Mouse (Mus musculus) lung, embryonic 15.5 days (tissue): ENCODE results near the gene Cemip2. TPM values are rescaled to one million over a fixed set of nuclear protein-coding genes. Genes with fewer than 3 reads are reported as not detected.

Experiments used
- ATAC-seq: fragments of 200-750 bp; cut with Nextera tagmentation; 2 replicates; pipeline ENCODE4 v1.8.0; 2017; ENCODE audit warnings: moderate number of reproducible peaks, borderline replicate concordance; ENCODE audit not compliant: low FRiP score, low TSS enrichment; ENCODE audit errors: extremely low read depth
- H3K27ac ChIP-seq: fragments of 300-500 bp; sonication (generic); 2 replicates; pipeline ENCODE4 v1.5.1; 2015; ENCODE audit warnings: moderate library complexity, mild to moderate bottlenecking, inconsistent platforms
- H3K27me3 ChIP-seq: fragments of 300-500 bp; sonication (generic); 2 replicates; pipeline ENCODE4 v1.6.1; 2015; ENCODE audit warnings: inconsistent platforms
- H3K36me3 ChIP-seq: fragments of 300-500 bp; sonication (generic); 2 replicates; pipeline ENCODE4 v1.6.1; 2015; ENCODE audit warnings: inconsistent platforms
- H3K4me1 ChIP-seq: fragments of 300-500 bp; sonication (generic); 2 replicates; pipeline ENCODE4 v1.6.1; 2015; ENCODE audit warnings: inconsistent platforms
- H3K4me2 ChIP-seq: fragments of 300-500 bp; sonication (generic); 2 replicates; pipeline ENCODE4 v1.6.1; 2015; ENCODE audit warnings: inconsistent platforms, mild to moderate bottlenecking, moderate library complexity
- H3K4me3 ChIP-seq: fragments of 300-500 bp; sonication (generic); 2 replicates; pipeline ENCODE4 v1.5.1; 2015; ENCODE audit warnings: mild to moderate bottlenecking, inconsistent platforms
- H3K9ac ChIP-seq: fragments of 300-500 bp; sonication (generic); 2 replicates; pipeline ENCODE4 v1.6.1; 2015; ENCODE audit warnings: inconsistent platforms
- H3K9me3 ChIP-seq: fragments of 300-500 bp; sonication (generic); 2 replicates; pipeline ENCODE4 v1.6.1; 2016; ENCODE audit warnings: inconsistent platforms
- WGBS: fragments of 180-500 bp; shearing (Covaris S2); methylation state at CpG from one replicate; pipeline ENCODE4 v1.1.7; 2015; 5-methylcytosine and 5-hydroxymethylcytosine counted together
- polyA plus RNA-seq: library from polyadenylated mRNA; unstranded; fragments of >200 nt; fragmentation: Nextera tagmentation; extraction: Ambion mirVana; gene quantifications from 2 replicates; pipeline ENCODE4 v1.2.1, GENCODE M21; 2015

Gene Cemip2
- polyA plus RNA-seq, 1 experiment from 2014 or later, result 32.3 TPM

DNA sequence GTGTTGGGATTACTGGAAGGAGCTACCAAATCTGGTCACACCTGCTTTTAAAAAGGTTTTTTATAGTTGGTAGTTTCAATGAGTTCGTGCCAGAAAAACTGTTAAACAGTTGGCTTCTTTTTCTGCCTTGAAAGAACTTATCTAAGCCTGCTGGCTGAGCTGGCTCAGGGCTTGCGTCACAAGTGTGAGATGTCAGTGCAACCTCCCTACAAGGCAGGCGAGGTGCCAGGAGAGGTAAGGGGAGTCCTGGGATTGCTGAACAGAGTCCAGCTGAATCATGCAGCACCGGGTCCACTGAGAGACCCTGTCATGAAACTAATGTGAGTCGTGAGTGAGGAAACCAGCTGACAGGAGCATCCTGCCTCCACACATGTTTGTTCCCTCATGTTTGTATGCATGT is 41.4 kb downstream of the Cemip2 start:
- 61% methylated on average over 5 of the region's 5 CpGs for WGBS
- Histone ChIP-seq H3K9me3 (no peaks in the 10 kb centered on the region), H3K27me3 (no peaks in the 10 kb centered on the region), H3K4me2 (no peak overlapping the region), H3K36me3 (peaks cover 40% of the 10 kb centered on the region), H3K27ac (no peak overlapping the region), H3K9ac (no peak overlapping the region), H3K4me3 (no peak overlapping the region), H3K4me1 (no peaks in the 10 kb centered on the region; the same call in 1 of the 2 replicates)
- no peak for ATAC-seq

DNA sequence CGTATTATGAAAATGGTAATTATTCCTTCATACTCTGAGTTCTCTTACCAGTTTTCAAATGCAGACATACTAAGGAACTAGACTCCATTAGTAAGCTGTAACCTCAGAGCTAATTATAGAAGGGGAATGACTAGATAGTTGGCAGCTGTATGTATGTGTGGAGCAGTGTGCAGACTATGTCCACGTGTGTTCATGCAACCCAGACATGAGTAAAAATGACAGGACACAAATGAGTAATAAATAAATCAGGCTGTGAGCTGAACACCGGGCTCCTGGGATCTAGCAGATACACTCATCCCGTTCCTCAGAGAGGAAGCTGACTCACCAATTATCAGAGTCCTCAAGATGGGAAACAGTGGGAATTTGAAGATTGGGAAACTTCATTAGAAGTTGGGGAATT is 42.0 kb downstream of the Cemip2 start:
- Histone ChIP-seq H3K36me3 (peaks cover 43% of the 10 kb centered on the region), H3K4me2 (no peak overlapping the region), H3K9me3 (no peaks in the 10 kb centered on the region), H3K4me3 (no peak overlapping the region), H3K9ac (no peak overlapping the region), H3K27ac (no peak overlapping the region), H3K4me1 (no peaks in the 10 kb centered on the region; the same call in 1 of the 2 replicates), H3K27me3 (no peaks in the 10 kb centered on the region)
- WGBS, result 59% methylated on average over 4 of the region's 4 CpGs
- no peak for ATAC-seq

DNA sequence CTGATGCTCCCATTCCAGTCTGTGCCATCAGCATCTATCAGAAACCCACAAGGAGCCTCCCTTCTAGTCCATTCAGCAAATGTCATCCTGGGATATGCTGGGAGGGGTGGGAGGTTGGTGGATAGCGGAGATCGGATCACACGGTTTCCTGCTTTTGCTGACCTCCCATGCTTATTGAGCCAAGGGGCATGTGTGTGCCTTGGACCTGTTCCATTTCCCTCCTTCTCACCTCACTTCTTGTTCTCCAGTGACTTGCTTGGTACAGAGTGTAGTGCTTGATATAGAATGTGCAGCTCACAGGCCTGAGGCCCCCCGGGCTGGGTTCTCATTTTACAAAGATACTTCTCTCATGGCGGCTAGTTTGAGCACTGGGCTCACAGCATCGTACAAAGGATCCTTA is 43.7 kb downstream of the Cemip2 start:
- H3K4me2 ChIP-seq, result no peak overlapping the region

DNA sequence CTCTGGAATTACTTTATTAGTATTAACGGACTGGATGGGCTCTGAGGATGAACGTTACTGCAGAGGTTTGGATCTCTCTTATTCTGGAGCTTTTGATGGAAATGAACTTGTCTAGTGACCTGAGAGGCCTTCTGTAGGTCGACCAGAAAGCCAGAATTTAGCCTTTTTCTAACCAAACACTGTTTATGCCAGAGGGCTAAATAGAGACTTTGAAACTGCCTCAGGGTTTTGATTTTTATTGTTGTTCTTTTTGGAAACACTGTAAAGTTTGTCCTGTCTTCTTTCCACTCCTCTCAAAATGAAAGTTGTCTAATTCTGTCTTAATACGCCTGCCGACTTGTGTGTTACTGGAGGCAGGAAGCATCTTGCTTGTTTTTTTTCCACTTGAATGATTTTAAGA is 46.0 kb downstream of the Cemip2 start:
- H3K9me3 ChIP-seq, result no peaks in the 10 kb centered on the region
- no peak overlapping the region for H3K27ac ChIP-seq
- no peaks in the 10 kb centered on the region for H3K27me3 ChIP-seq
- no peak for ATAC-seq
- H3K36me3 ChIP-seq, result peaks cover 33% of the 10 kb centered on the region; the same call in 1 of the 2 replicates
- no peak overlapping the region for H3K9ac ChIP-seq
- no peak overlapping the region for H3K4me2 ChIP-seq
- H3K4me3 ChIP-seq, result no peak overlapping the region
- peaks cover 7% of the 10 kb centered on the region for H3K4me1 ChIP-seq
- 89% methylated on average over 5 of the region's 5 CpGs for WGBS

More for the DNA sequence above, 43.7 kb downstream of the Cemip2 start:
- 61% methylated on average over 6 of the region's 6 CpGs for WGBS
- Histone ChIP-seq H3K27me3 (no peaks in the 10 kb centered on the region), H3K9ac (no peak overlapping the region), H3K4me3 (no peak overlapping the region), H3K27ac (no peak overlapping the region), H3K36me3 (peaks cover 38% of the 10 kb centered on the region), H3K4me1 (no peaks in the 10 kb centered on the region; the same call in 1 of the 2 replicates), H3K9me3 (no peaks in the 10 kb centered on the region)
- no peak for ATAC-seq

DNA sequence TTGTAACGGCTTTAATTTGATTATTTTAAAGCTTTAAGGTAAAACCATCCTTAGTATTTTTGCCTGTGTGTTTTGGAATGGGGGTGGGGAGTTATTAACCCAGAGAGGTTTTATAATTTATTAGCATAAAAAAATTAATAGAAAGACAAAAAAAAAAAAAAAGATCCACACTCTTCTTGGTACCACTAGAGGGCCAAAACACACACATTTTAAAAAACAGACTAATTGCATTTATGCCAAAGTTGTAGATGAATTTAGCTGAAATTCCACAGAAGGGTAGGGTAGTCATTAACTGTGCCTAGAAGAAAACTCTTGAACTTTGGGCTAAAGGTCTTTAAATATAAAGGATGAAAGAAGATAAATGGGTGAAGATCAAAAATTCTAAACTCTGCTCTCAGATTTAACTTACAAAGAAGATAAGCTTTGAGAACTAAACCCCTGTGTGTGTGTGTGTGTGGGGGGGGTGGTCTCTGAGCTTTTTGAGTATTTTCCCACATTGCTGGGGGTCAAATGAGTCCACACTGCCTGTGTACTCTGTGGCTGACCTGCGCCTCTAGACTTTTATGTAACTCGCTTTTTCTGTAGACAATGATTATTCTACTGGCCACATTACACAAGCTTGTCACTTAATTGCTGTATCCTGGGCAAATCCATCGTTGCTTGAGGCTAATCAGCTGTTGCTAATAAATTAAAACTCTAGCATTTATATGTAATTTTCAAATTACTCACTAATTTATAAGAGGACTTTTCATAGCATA is 47.2 kb downstream of the Cemip2 start:
- Histone ChIP-seq H3K9ac (no peak overlapping the region), H3K4me2 (no peak overlapping the region), H3K36me3 (peaks cover 36% of the 10 kb centered on the region), H3K27ac (no peak overlapping the region), H3K9me3 (no peaks in the 10 kb centered on the region), H3K4me3 (no peak overlapping the region), H3K4me1 (peaks cover 7% of the 10 kb centered on the region), H3K27me3 (no peaks in the 10 kb centered on the region)
- 79% methylated on average over 4 of the region's 4 CpGs for WGBS
- ATAC-seq, result no peak

DNA sequence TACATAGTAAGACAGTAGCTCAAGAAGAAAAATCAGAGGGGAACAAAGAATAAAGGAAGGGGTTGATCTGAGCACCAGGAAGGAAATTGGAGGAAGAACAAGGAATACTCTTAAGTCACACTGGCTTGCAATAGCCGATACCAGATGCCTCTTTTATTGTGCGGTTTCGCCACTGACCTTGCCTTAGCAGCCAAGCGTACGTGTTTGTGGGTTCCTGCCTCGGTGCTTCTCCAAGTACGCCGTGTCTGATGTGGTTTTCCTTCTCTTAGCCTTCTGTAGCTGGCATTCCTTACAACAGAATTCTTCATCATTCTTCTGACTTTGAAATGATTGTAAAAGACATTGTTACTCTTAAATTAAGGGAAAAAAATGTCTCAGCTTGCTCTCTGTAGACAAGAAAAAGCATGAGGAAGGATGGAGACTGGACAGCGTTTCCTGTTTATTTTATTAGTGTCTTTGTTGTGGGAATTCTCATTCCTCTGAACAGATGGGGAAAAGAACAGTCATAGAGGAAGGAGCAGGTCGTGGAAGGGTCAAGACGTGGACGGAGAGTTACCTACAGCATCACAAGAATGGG is 55.4 kb downstream of the Cemip2 start:
- H3K4me1 ChIP-seq, result 0 out of 2 replicates have a peak, but pooled peaks cover 9% of the 10 kb centered on the region
- WGBS, result 55% methylated on average over 12 of the region's 12 CpGs
- H3K4me3 ChIP-seq, result no peak overlapping the region
- no peaks in the 10 kb centered on the region for H3K9me3 ChIP-seq
- H3K27ac ChIP-seq, result peak overlapping the region; percentile 54
- no peak; the same call in 1 of the 2 replicates for ATAC-seq
- H3K36me3 ChIP-seq, result peaks cover 62% of the 10 kb centered on the region
- no peaks in the 10 kb centered on the region for H3K27me3 ChIP-seq
- H3K4me2 ChIP-seq, result no peak overlapping the region
- no peak overlapping the region for H3K9ac ChIP-seq

DNA sequence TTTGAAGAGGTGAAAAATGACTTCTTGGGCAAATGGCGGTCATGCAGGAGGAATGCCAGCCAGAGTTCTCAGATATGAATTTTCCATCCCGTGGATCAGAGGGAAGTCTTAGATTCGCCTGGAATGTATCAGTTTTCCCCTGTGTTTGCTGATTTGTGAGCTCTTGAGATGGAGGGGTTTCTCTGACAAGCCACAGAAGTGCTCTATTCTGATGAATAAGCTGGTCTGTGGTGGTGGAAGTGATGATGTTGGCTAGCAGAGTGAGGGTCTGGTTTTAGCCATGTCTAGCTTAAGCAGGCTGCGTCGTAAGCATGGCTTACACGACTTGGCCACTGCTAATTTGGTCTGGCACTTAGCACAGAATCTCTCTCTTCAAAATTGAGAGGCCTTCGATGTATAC is 56.8 kb downstream of the Cemip2 start:
- 76% methylated on average over 7 of the region's 7 CpGs for WGBS
- Histone ChIP-seq H3K9me3 (no peaks in the 10 kb centered on the region), H3K4me3 (no peak overlapping the region), H3K27me3 (no peaks in the 10 kb centered on the region), H3K36me3 (peaks cover 59% of the 10 kb centered on the region), H3K9ac (no peak overlapping the region), H3K4me2 (no peak overlapping the region), H3K4me1 (0 out of 2 replicates have a peak, but pooled peaks cover 9% of the 10 kb centered on the region), H3K27ac (no peak overlapping the region)
- ATAC-seq, result no peak

DNA sequence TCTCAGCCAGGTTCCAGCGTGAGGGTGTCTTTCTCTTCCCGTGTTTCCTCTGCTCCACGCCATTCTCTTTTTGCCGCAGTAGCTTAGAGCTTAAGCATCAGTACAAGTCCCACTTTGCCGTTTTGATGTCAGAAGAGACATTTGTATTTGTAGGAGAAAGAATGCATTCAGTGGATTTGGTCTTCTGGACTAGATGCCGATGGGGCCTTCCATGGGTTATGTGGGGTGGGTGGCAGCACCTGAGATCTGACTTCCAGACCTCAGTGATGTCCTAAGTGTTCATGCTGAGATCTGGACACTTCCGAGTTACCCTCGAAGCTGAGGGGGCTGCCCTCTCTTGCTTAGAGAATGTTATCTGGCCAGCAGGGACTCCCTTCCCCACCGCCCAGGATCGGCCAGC is 72.6 kb downstream of the Cemip2 start:
- H3K27ac ChIP-seq, result no peak overlapping the region
- no peak for ATAC-seq
- peaks cover 44% of the 10 kb centered on the region for H3K36me3 ChIP-seq
- 87% methylated on average over 10 of the region's 10 CpGs for WGBS
- H3K4me2 ChIP-seq, result no peak overlapping the region
- H3K9me3 ChIP-seq, result no peaks in the 10 kb centered on the region
- no peaks in the 10 kb centered on the region for H3K27me3 ChIP-seq
- H3K4me1 ChIP-seq, result no peaks in the 10 kb centered on the region
- H3K4me3 ChIP-seq, result no peak overlapping the region
- H3K9ac ChIP-seq, result no peak overlapping the region

DNA sequence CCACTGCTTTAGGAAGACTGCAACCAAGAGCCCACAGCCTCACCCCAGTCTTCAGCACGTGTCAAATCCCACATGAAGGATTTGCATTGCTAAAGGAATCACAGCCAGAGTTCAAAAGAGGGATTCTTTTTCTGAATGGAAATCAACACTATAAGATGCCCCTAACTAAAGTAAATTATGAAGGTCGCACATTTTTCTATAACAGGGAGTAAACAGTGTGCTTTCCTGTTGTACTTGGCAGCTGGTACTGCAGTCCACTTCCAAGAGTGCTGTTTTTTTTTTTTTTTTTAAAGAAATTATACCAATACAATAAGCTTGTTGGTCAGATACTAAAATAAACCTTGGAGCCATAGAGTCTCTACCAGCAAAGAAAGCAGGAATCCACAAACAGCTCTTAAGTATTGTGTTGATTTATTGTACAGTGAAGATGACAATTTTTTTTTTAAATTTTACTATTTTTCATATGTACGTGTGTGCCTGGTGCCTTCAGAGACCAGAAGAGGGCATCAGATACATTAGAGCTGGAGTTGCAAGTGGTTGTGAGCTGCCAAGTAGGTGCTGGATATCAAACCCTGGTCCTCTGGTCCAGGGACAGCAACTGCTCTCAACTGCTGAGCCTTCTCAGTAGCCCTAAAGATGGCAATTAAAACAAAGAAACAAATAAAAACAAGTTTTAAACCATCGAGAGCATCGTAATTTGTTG is 76.5 kb downstream of the Cemip2 start:
- Histone ChIP-seq H3K4me3 (no peak overlapping the region), H3K27me3 (no peaks in the 10 kb centered on the region), H3K4me1 (no peaks in the 10 kb centered on the region), H3K4me2 (no peak overlapping the region), H3K27ac (no peak overlapping the region), H3K9ac (no peak overlapping the region), H3K36me3 (peaks cover 45% of the 10 kb centered on the region), H3K9me3 (no peaks in the 10 kb centered on the region)
- ATAC-seq, result no peak
- WGBS, result 81% methylated on average over 5 of the region's 5 CpGs

DNA sequence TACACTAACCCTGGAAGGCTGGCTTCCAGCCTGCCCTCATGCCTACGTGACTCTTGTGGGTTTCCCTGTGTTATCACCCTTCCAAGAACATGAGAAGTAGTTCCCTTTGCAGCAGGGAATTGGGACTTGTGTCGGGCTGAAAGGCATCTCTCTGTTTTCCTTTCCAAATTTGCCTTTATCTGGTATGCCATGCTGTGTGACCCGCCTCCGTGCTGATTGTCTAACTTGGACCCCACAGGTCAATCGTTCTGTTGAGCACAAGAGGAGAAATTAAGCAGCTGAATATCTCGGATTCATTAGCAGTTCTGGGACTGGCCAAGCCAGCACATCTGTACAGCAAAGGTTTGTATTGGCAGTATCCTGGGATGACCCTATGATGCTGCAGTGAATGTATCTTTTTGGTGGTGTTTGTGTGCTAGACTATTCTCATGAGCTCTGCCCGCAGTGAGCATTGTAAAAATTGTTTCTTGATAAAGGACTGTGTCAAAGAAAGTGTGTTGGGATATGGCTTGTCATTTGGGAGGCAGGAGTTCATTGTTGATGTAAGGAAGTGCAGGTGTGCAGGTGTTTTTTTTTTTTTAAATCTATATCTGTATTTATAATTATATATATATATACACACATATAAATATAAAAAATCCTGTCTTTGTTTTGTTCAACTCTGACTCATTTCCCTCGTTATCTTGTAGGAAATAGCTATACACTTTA is 77.4 kb downstream of the Cemip2 start:
- WGBS, result 88% methylated on average over 8 of the region's 8 CpGs
- ATAC-seq, result no peak
- H3K36me3 ChIP-seq, result peaks cover 39% of the 10 kb centered on the region
- H3K4me1 ChIP-seq, result no peaks in the 10 kb centered on the region
- no peaks in the 10 kb centered on the region for H3K27me3 ChIP-seq
- H3K4me3 ChIP-seq, result no peak overlapping the region
- no peak overlapping the region for H3K27ac ChIP-seq
- H3K9ac ChIP-seq, result no peak overlapping the region
- no peaks in the 10 kb centered on the region for H3K9me3 ChIP-seq
- H3K4me2 ChIP-seq, result no peak overlapping the region

DNA sequence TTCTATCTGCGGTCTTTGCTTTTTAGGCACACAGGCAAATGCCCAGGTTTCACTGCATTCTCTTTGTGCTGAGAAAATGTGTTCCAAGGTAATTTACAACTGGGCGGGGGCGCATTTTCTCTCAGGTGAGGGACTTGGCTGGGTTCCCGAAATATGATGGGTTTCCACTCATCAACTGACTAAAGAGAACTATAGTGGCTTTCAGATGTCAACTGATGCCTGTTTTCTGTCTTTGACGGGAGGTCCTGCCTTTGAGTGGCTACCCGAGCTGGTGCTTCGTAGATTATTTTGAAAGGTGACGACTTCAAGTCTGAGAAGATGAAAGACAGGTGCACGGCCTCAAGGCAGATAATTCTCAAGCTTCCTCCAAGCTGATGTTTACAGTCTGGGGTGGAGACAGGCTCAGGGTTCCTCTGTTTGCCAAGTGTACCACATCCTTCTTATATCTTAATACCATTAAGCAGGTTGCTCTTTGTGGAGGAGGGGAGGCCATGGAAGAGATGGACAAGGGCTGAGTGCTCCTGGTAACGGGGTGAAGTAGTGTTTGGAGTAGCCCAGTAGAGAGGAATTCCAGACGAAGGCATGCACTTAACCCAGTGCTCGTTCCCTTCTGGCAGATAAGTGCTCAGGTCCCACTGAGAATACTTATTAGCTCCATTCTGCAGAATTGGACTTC is 80.8 kb downstream of the Cemip2 start:
- Histone ChIP-seq H3K9me3 (no peaks in the 10 kb centered on the region), H3K4me2 (0 out of 2 replicates have a peak overlapping the region, but pooled peaks have one; percentile 0), H3K4me3 (no peak overlapping the region), H3K27ac (peak overlapping the region; percentile 39), H3K27me3 (no peaks in the 10 kb centered on the region), H3K4me1 (no peaks in the 10 kb centered on the region), H3K9ac (no peak overlapping the region), H3K36me3 (peaks cover 25% of the 10 kb centered on the region)
- peak; percentile 88 for ATAC-seq
- WGBS, result 46% methylated on average over 12 of the region's 12 CpGs
